Comparison of ENCODE assay signal across 29 mouse cellular contexts in genomic region chr14:29013161-29013560, GRCm38 (mm10). TPM values are rescaled to one million over a fixed set of nuclear protein-coding genes. Genes with fewer than 3 reads are reported as not detected.
DNase-seq lines count a peak whose midpoint lies in the region; ATAC-seq and TF ChIP-seq lines count a peak whose summit lies in the region.
"Had no signal": no experiment of that assay in that cellular context is flagged by ENCODE, and none has a peak within 500 bp of the region (broad histone marks: within the 10 kb centered on the region; RNA-seq: fewer than 3 reads in every experiment).

No protein-coding gene starts in this region.

- H3K9me3 ChIP-seq in kidney, embryonic 16.5 days (ENCODE audit: low read length): no peaks in the 10 kb centered on the region
- H3K9me3 ChIP-seq: embryonic facial prominence, embryonic 12.5 days; forebrain, embryonic 15.5 days; hindbrain, embryonic 13.5 days; liver, embryonic 12.5 days; stomach, embryonic 15.5 days had no signal

- peaks cover 3% of the 10 kb centered on the region; the same call in 1 of the 2 replicates for H3K4me1 ChIP-seq in kidney, embryonic 16.5 days (ENCODE audit: insufficient read depth, low read length)
- H3K4me1 ChIP-seq: liver, embryonic 12.5 days; stomach, embryonic 15.5 days had no signal

- H3K27me3 ChIP-seq in kidney, embryonic 16.5 days (ENCODE audit: insufficient read depth, low read length): no peaks in the 10 kb centered on the region
- H3K27me3 ChIP-seq: embryonic facial prominence, embryonic 12.5 days; forebrain, embryonic 15.5 days; hindbrain, embryonic 13.5 days; liver, embryonic 12.5 days; stomach, embryonic 15.5 days had no signal

- 78% methylated on average over 3 of the region's 3 CpGs for WGBS in kidney, embryonic 16.5 days

- no peak overlapping the region for H3K4me2 ChIP-seq in kidney, embryonic 16.5 days (replicated peaks; ENCODE audit: low read depth, low read length)
- H3K4me2 ChIP-seq: embryonic facial prominence, embryonic 12.5 days; forebrain, embryonic 15.5 days; heart, embryonic 12.5 days; hindbrain, embryonic 13.5 days; liver, embryonic 12.5 days; stomach, embryonic 15.5 days had no signal

- peak; percentile 74 for DNase-seq in brain, adult 2 months (ENCODE audit: low read depth, low spot score)
- DNase-seq in cerebellum, adult 11 months: peak; percentile 12
- DNase-seq in cerebellum, adult 9-10 months: peak; percentile 39
- DNase-seq in layer of hippocampus, adult 2 months (ENCODE audit: low spot score in 2 of 2): peak; percentile 36 to 59
- no peak for DNase-seq in embryo, embryonic 11 days
- no peak for DNase-seq in lung, postnatal 10 days
- DNase-seq: adrenal gland, postnatal 36 days; B cell, adult 2 months; heart, adult 2 months; heart, postnatal 4 days; kidney, adult 8-10 months; kidney, postnatal 10 days; liver, postnatal 0 days; lung, postnatal 4 days; midbrain, embryonic 14.5 days; right cerebral cortex, postnatal 25 days; thymus, postnatal 14 days had no signal

- no peak overlapping the region for H3K4me3 ChIP-seq in layer of hippocampus, adult 2 months
- no peak overlapping the region for H3K4me3 ChIP-seq in kidney, embryonic 16.5 days (ENCODE audit: low read length)
- H3K4me3 ChIP-seq: embryonic facial prominence, embryonic 12.5 days; forebrain, embryonic 15.5 days; heart, adult 2 months; heart, embryonic 12.5 days; hindbrain, embryonic 13.5 days; left cerebral cortex, adult 2 months; liver, embryonic 12.5 days; stomach, embryonic 15.5 days had no signal

- TF ChIP-seq CTCF in layer of hippocampus, adult 2 months (conservative IDR thresholded peaks at IDR 0.05): no peak

- H3K27ac ChIP-seq in layer of hippocampus, adult 2 months: no peak overlapping the region
- no peak overlapping the region for H3K27ac ChIP-seq in kidney, embryonic 16.5 days (ENCODE audit: low read length)
- H3K27ac ChIP-seq: embryonic facial prominence, embryonic 12.5 days; forebrain, embryonic 15.5 days; heart, adult 2 months; hindbrain, embryonic 13.5 days; left cerebral cortex, adult 2 months; liver, embryonic 12.5 days; stomach, embryonic 15.5 days had no signal

- no peak for ATAC-seq in kidney, embryonic 16.5 days (ENCODE audit: low FRiP score, low TSS enrichment)
- ATAC-seq: forebrain, embryonic 15.5 days; intestine, embryonic 16.5 days; liver, embryonic 12.5 days; liver, postnatal 0 days had no signal

- no peak overlapping the region for H3K9ac ChIP-seq in kidney, embryonic 16.5 days (replicated peaks; ENCODE audit: low read length)
- H3K9ac ChIP-seq: embryonic facial prominence, embryonic 12.5 days; forebrain, embryonic 15.5 days; heart, embryonic 12.5 days; hindbrain, embryonic 13.5 days; liver, embryonic 12.5 days; liver, postnatal 0 days; stomach, embryonic 15.5 days had no signal

- no peaks in the 10 kb centered on the region for H3K36me3 ChIP-seq in kidney, embryonic 16.5 days (ENCODE audit: insufficient read depth, low read length)
- H3K36me3 ChIP-seq: embryonic facial prominence, embryonic 12.5 days; forebrain, embryonic 15.5 days; heart, embryonic 12.5 days; hindbrain, embryonic 13.5 days; liver, embryonic 12.5 days; stomach, embryonic 15.5 days had no signal

RNA-seq across cellular contexts. Expression of gene Lrtm1, which starts 4.8 kb away (rescaled TPM):
- total RNA-seq in layer of hippocampus, adult 2 months (2021): not detected
- 0.06 and 0.15 TPM in 2 replicates for polyA plus RNA-seq in kidney, embryonic 16.5 days (2015; fragmentation: Nextera tagmentation; extraction: Ambion mirVana)
- total RNA-seq: adrenal gland, postnatal 36 days; left cerebral cortex, adult 2 months; left cerebral cortex, postnatal 25 days; monocyte, adult 5-6 weeks had no signal
- polyA plus RNA-seq: frontal cortex, adult 2 months; intestine, embryonic 16.5 days; liver, embryonic 12.5 days had no signal

Comparison
In these comparisons a context has a peak if more than half of its experiments do, and no peak if none do; other contexts are left out.
1. DNase-seq: peak in brain, adult 2 months (single experiment), cerebellum, adult 11 months (single experiment), cerebellum, adult 9-10 months (single experiment) and layer of hippocampus, adult 2 months (2 of 2); none in embryo, embryonic 11 days (single experiment) and lung, postnatal 10 days (single experiment).